Mouse (Mus musculus) bone marrow, adult 2 months (tissue): ENCODE results near the gene Gm26938.

Experiments
- CTCF ChIP-seq: fragments of 200-500 bp; IDR thresholded peaks from 2 replicates; pipeline ENCODE4 v1.5.1; 2011; ENCODE audit warnings: low read length, control low read depth; ENCODE audit not compliant: control insufficient read depth, insufficient read depth
- POLR2A ChIP-seq: fragments of 200-500 bp; IDR thresholded peaks from 2 replicates; pipeline ENCODE4 v1.6.1; 2011; ENCODE audit warnings: low read depth, mild to moderate bottlenecking, control low read depth, low read length, borderline replicate concordance; ENCODE audit not compliant: control insufficient read depth

- no peak for TF ChIP-seq CTCF
- TF ChIP-seq POLR2A, result no peak
These were observed 3.2 kb upstream of the Gm26938 start for GRCm38 (mm10) chr5:139829384-139829783.
